Mouse (Mus musculus): ENCODE measurements around the gene Znrf4. TPM values are rescaled to one million over a fixed set of nuclear protein-coding genes. Genes with fewer than 3 reads are reported as not detected.

Znrf4 gene
- polyA plus RNA-seq, 1 experiment from 2014 or later = not detected

DNA sequence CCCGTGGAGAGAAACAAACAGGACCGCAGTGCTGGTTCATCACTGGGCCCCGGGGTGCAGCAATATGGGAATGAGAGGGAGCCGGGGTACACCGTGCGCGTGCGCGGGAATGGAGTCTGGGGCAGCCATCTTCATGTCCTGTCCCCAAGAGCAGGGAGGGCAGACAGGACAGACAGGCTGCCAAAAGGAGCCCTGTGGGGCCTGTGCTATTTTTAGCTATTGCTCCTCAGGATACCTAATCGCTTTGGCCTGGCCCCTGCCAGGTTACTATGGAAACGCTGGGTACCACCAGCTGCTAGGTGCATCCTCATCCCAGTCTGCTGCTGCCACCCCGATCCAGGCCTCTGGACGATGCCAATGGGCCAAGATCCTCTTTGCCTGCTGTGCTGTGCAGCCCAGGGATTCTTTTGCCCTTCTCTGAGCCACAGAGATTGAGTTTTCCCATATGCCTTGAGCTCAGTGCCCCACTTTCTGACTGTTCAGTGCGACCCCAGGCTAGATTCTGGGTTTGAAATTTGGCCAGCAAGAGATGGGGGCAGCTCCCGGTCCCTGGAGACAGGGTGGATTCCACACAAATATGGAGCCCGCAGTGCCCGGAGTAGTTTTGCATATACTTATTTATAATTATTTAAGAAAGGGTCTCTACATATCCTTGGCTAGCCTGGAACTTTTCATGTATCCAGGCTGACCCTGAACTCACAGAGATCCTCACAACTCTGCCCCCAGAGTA lies 35.0 kb upstream of the Znrf4 start:
- H3K27me3 ChIP-seq (replicated peaks) = no peaks in the 10 kb centered on the region
- no peaks in the 10 kb centered on the region for H3K4me1 ChIP-seq
- 66% methylated on average over 17 of the region's 17 CpGs for WGBS
- no peak overlapping the region for H3K4me3 ChIP-seq (replicated peaks)
- no peak for ATAC-seq (ENCODE audit: insufficient read depth, low FRiP score, low read depth)
- no peak overlapping the region for H3K9ac ChIP-seq
- H3K36me3 ChIP-seq = no peaks in the 10 kb centered on the region
- H3K9me3 ChIP-seq = no peaks in the 10 kb centered on the region
- no peak overlapping the region for H3K4me2 ChIP-seq
- no peak overlapping the region for H3K27ac ChIP-seq

DNA sequence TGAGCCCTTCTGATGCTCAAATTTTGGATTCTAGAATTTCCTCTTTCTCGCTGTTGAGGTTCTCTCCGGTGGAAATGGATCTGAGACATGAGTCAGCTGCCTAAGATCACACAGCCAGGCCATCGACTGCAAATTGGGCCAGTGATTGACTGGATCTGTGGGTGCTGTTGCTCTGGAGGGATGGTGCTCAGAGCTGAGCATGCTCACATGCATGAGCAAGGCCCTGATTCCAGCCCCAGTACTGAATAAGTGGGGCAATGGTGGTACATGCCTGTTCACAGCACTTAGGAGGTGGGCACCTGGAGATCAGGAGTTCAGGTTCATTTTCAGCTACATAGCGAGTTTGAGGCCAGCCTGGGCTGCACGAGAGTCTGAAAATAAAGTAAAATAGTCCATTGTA lies 34.3 kb upstream of the Znrf4 start:
- H3K4me2 ChIP-seq = no peak overlapping the region
- ATAC-seq (ENCODE audit: insufficient read depth, low FRiP score, low read depth) = no peak
- no peaks in the 10 kb centered on the region for H3K27me3 ChIP-seq (replicated peaks)
- H3K9me3 ChIP-seq = no peaks in the 10 kb centered on the region
- H3K27ac ChIP-seq = no peak overlapping the region
- no peaks in the 10 kb centered on the region for H3K4me1 ChIP-seq
- no peak overlapping the region for H3K4me3 ChIP-seq (replicated peaks)
- 83% methylated on average over 5 of the region's 5 CpGs for WGBS
- no peak overlapping the region for H3K9ac ChIP-seq
- no peaks in the 10 kb centered on the region for H3K36me3 ChIP-seq

DNA sequence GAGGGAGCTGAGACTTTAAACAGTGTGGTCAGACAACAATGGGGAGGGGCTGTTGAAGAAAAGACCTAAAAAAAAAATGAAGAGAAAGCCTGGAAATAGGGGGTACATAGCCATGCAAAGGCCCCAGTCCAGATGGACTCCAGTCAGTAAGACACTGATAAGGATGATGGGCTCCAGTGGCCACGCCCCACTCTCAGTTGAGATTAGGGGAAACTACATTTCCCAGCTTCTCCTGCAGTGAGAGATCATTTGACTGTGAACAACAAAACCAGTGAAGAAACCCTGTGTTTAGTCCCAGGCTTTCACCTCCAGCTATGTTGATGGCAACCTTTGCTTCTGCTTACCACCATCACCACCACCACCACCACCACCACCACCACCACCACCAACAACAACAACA lies 33.7 kb upstream of the Znrf4 start:
- Histone ChIP-seq H3K4me2 (no peak overlapping the region), H3K4me3 (replicated peaks) (no peak overlapping the region), H3K9me3 (no peaks in the 10 kb centered on the region), H3K9ac (no peak overlapping the region), H3K27me3 (replicated peaks) (no peaks in the 10 kb centered on the region), H3K36me3 (no peaks in the 10 kb centered on the region), H3K27ac (no peak overlapping the region), H3K4me1 (no peaks in the 10 kb centered on the region)
- no peak for ATAC-seq (ENCODE audit: insufficient read depth, low FRiP score, low read depth)
- 80% methylated on average over 1 of the region's 1 CpGs for WGBS

GRCm38 (mm10) chr17:56544699-56545387 lies 32.6 kb upstream of the Znrf4 start:
- Histone ChIP-seq H3K9ac (no peak overlapping the region), H3K4me3 (replicated peaks) (no peak overlapping the region), H3K9me3 (no peaks in the 10 kb centered on the region), H3K4me2 (no peak overlapping the region), H3K27me3 (replicated peaks) (no peaks in the 10 kb centered on the region), H3K27ac (no peak overlapping the region), H3K36me3 (no peaks in the 10 kb centered on the region), H3K4me1 (no peaks in the 10 kb centered on the region)
- no peak for ATAC-seq (ENCODE audit: insufficient read depth, low FRiP score, low read depth)
- WGBS = 72% methylated on average over 7 of the region's 7 CpGs

DNA sequence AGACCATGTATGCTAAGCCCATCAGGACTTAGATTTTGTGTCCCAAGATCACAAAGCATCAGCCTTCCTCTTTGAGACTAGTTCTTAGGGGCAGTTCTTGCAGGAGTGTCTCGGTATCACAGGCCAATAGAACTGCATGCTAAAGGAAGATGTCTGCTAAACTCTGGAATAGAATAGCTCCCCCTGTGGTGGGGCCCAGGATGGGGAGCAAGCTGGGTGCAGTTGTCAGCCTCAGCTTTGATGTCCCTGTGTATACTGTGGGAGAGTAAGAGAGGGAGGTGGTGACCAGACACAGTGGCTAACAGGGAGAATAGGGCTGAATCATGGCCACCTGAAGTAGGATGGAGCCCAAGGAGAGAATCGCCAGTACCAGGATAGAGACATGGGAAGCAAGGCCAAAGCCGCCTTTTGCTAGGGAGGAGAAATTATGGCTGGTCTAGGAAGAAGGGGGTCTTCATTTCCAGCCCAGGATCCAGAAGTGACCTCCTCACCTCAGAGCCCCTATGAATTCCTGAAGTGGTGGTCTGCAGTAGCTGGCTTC lies 31.5 kb upstream of the Znrf4 start:
- H3K36me3 ChIP-seq = no peaks in the 10 kb centered on the region
- 78% methylated on average over 3 of the region's 3 CpGs for WGBS
- H3K9ac ChIP-seq = no peak overlapping the region
- H3K4me3 ChIP-seq (replicated peaks) = no peak overlapping the region
- no peaks in the 10 kb centered on the region for H3K4me1 ChIP-seq
- no peak overlapping the region for H3K4me2 ChIP-seq
- no peaks in the 10 kb centered on the region for H3K27me3 ChIP-seq (replicated peaks)
- no peak for ATAC-seq (ENCODE audit: insufficient read depth, low FRiP score, low read depth)
- H3K9me3 ChIP-seq = no peaks in the 10 kb centered on the region
- H3K27ac ChIP-seq = no peak overlapping the region

DNA sequence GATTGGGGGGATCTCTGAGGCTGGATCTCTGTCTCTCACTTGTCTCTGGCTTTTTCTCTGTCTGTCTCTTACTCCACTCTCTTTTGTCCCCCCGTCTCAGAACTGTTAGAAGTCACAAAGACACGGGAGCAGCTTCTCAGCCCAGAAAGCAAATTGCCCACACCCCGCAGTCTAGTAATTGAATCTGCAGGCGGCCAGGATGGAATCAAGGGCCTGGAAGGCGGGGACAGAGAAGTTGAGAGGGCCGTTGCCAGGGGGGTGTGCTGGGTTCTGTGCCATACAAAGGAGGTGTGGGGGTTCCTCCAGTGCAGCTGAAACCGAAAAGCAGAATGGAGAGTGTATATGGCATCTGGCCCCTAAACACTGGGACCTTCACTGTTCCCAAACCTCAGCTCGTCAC lies 30.5 kb upstream of the Znrf4 start:
- no peaks in the 10 kb centered on the region for H3K27me3 ChIP-seq (replicated peaks)
- no peaks in the 10 kb centered on the region for H3K4me1 ChIP-seq
- no peak overlapping the region for H3K4me3 ChIP-seq (replicated peaks)
- H3K27ac ChIP-seq = no peak overlapping the region
- no peak overlapping the region for H3K4me2 ChIP-seq
- H3K9me3 ChIP-seq = no peaks in the 10 kb centered on the region
- ATAC-seq (ENCODE audit: insufficient read depth, low FRiP score, low read depth) = no peak
- no peak overlapping the region for H3K9ac ChIP-seq
- 54% methylated on average over 8 of the region's 8 CpGs for WGBS
- no peaks in the 10 kb centered on the region for H3K36me3 ChIP-seq

- WGBS = 24% methylated on average over 6 of the region's 6 CpGs
- Histone ChIP-seq H3K27ac (no peak overlapping the region), H3K9me3 (no peaks in the 10 kb centered on the region), H3K4me1 (no peaks in the 10 kb centered on the region), H3K4me2 (no peak overlapping the region), H3K9ac (no peak overlapping the region), H3K36me3 (no peaks in the 10 kb centered on the region), H3K4me3 (replicated peaks) (no peak overlapping the region), H3K27me3 (replicated peaks) (no peaks in the 10 kb centered on the region)
- ATAC-seq (ENCODE audit: insufficient read depth, low FRiP score, low read depth) = peak; percentile 74; the same call in 1 of the 2 replicates
Observed at GRCm38 (mm10) chr17:56540562-56540975, 28.3 kb upstream of the Znrf4 start.

DNA sequence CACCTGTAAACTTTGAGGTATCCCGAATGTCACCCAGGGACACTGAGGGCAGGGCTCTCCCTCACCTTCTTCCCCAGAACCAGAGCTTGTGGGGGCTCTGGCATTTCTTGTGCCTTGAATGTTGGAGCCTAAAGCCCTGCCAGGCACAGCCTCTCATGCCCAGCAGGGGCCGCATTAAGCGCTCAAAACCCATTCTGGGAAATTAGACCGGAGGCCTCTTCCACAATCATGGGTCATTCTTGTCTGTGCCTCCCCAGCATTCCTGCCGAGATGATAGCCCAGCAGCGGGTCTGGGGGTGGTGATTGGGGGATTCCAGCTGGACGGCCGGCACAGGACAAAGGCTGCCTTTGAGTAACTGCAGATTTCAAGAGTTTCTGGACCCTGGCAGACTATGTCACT lies 25.7 kb upstream of the Znrf4 start:
- Histone ChIP-seq H3K9ac (no peak overlapping the region), H3K27me3 (replicated peaks) (no peaks in the 10 kb centered on the region), H3K4me2 (no peak overlapping the region), H3K9me3 (no peaks in the 10 kb centered on the region), H3K27ac (no peak overlapping the region), H3K36me3 (no peaks in the 10 kb centered on the region), H3K4me1 (no peaks in the 10 kb centered on the region), H3K4me3 (replicated peaks) (no peak overlapping the region)
- WGBS = 40% methylated on average over 8 of the region's 8 CpGs
- ATAC-seq (ENCODE audit: insufficient read depth, low FRiP score, low read depth) = no peak

GRCm38 (mm10) chr17:56536874-56537273 lies 24.6 kb upstream of the Znrf4 start:
- H3K4me3 ChIP-seq (replicated peaks) = no peak overlapping the region
- no peaks in the 10 kb centered on the region for H3K27me3 ChIP-seq (replicated peaks)
- no peaks in the 10 kb centered on the region for H3K4me1 ChIP-seq
- no peaks in the 10 kb centered on the region for H3K9me3 ChIP-seq
- H3K36me3 ChIP-seq = no peaks in the 10 kb centered on the region
- WGBS = 82% methylated on average over 3 of the region's 3 CpGs
- H3K27ac ChIP-seq = no peak overlapping the region
- H3K9ac ChIP-seq = no peak overlapping the region
- no peak overlapping the region for H3K4me2 ChIP-seq
- no peak for ATAC-seq (ENCODE audit: insufficient read depth, low FRiP score, low read depth)

DNA sequence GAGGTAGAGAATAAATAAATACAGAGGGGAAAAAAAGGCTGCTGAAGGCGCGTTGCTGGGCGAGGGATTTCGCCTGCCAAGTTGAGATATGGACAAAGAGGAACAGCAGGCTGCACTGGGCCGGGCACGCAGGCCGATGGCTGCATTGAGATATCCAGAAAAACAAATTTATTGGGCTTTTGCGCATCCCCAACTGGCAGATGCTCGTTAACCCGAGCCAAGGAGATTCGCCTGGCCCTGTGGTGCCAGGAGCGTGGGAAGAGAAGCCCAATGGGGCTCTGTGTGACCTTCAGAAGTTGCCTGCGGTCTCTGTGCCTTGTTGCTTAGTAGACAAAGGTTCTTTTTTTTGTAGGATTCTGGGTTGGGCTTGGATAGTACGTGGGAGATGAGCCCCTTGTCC lies 24.0 kb upstream of the Znrf4 start:
- no peaks in the 10 kb centered on the region for H3K27me3 ChIP-seq (replicated peaks)
- H3K4me1 ChIP-seq = no peaks in the 10 kb centered on the region
- no peaks in the 10 kb centered on the region for H3K9me3 ChIP-seq
- ATAC-seq (ENCODE audit: insufficient read depth, low FRiP score, low read depth) = no peak
- H3K4me2 ChIP-seq = no peak overlapping the region
- no peaks in the 10 kb centered on the region for H3K36me3 ChIP-seq
- no peak overlapping the region for H3K9ac ChIP-seq
- 57% methylated on average over 14 of the region's 14 CpGs for WGBS
- no peak overlapping the region for H3K27ac ChIP-seq
- no peak overlapping the region for H3K4me3 ChIP-seq (replicated peaks)

- H3K9me3 ChIP-seq = no peaks in the 10 kb centered on the region
- no peak overlapping the region for H3K4me2 ChIP-seq
- no peak for ATAC-seq (ENCODE audit: insufficient read depth, low FRiP score, low read depth)
- no peak overlapping the region for H3K27ac ChIP-seq
- no peaks in the 10 kb centered on the region for H3K4me1 ChIP-seq
- H3K9ac ChIP-seq = no peak overlapping the region
- H3K4me3 ChIP-seq (replicated peaks) = no peak overlapping the region
- 61% methylated on average over 4 of the region's 4 CpGs for WGBS
- H3K36me3 ChIP-seq = no peaks in the 10 kb centered on the region
- H3K27me3 ChIP-seq (replicated peaks) = no peaks in the 10 kb centered on the region
Observed at GRCm38 (mm10) chr17:56524943-56525342, 12.7 kb upstream of the Znrf4 start.

DNA sequence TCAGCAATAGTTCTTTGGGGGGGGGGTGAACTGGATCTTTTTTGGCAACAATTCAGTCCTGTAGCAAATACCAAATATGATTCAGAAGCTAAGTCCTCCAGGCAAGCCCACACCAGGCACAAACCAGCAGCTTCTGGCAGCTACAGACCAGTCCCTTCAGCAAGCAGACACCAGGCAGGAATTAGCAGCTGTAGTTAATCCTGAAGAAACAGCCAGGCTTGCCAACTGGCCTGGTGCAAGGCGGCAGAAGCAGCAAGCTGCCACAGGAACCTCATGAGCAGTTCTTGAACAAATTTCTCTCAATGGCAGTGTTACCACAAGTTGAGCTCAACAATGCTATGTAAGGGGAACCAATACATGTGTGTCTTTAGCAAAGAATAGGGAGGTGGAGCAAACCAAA lies 10.5 kb upstream of the Znrf4 start:
- 48% methylated on average over 1 of the region's 1 CpGs for WGBS

More for the DNA sequence above, 10.5 kb upstream of the Znrf4 start:
- Histone ChIP-seq H3K4me2 (no peak overlapping the region), H3K36me3 (no peaks in the 10 kb centered on the region), H3K27ac (no peak overlapping the region), H3K9ac (no peak overlapping the region), H3K9me3 (no peaks in the 10 kb centered on the region), H3K4me3 (replicated peaks) (no peak overlapping the region), H3K4me1 (no peaks in the 10 kb centered on the region), H3K27me3 (replicated peaks) (no peaks in the 10 kb centered on the region)
- ATAC-seq (ENCODE audit: insufficient read depth, low FRiP score, low read depth) = no peak

Measured in stomach, embryonic 15.5 days (tissue).